Mouse (Mus musculus) forelimb bud, embryonic 11.5 days (tissue): Measurements from ENCODE around the gene Rabggta.

Experiments
- DNase-seq: peaks from one replicate; pipeline ENCODE4 v3.0.0-alpha.2; 2012; ENCODE audit warnings: low read depth, low spot score

The Rabggta gene

GRCm38 (mm10) chr14:55733889-55734288 lies 11.8 kb upstream of the Rabggta start:
- no peak for DNase-seq

GRCm38 (mm10) chr14:55730531-55731032 lies 8.5 kb upstream of the Rabggta start:
- no peak for DNase-seq

GRCm38 (mm10) chr14:55730116-55730515 lies 8.1 kb upstream of the Rabggta start:
- DNase-seq, result no peak

GRCm38 (mm10) chr14:55727889-55728685 lies 6.0 kb upstream of the Rabggta start:
- DNase-seq, result no peak

GRCm38 (mm10) chr14:55726261-55726660 lies 4.2 kb upstream of the Rabggta start:
- no peak for DNase-seq

GRCm38 (mm10) chr14:55724411-55724871 lies 2.4 kb upstream of the Rabggta start:
- DNase-seq, result no peak

GRCm38 (mm10) chr14:55723433-55723832 lies 1.4 kb upstream of the Rabggta start:
- no peak for DNase-seq

GRCm38 (mm10) chr14:55722438-55722945 lies 429 bp upstream of the Rabggta start:
- DNase-seq, result no peak

GRCm38 (mm10) chr14:55721076-55721475 lies 987 bp downstream of the Rabggta start:
- no peak for DNase-seq

- no peak for DNase-seq
These were observed 1.4 kb downstream of the Rabggta start for GRCm38 (mm10) chr14:55720666-55721065.

- no peak for DNase-seq
These were observed 2.3 kb downstream of the Rabggta start for GRCm38 (mm10) chr14:55719737-55720136.

- no peak for DNase-seq
These were observed 5.2 kb downstream of the Rabggta start for GRCm38 (mm10) chr14:55716884-55717283.

GRCm38 (mm10) chr14:55716271-55716670 lies 5.8 kb downstream of the Rabggta start:
- no peak for DNase-seq

- DNase-seq, result no peak
These were observed 7.2 kb downstream of the Rabggta start for GRCm38 (mm10) chr14:55714893-55715292.

- DNase-seq, result no peak
These were observed 8.3 kb downstream of the Rabggta start, which contains the start of gene Tgm1 for GRCm38 (mm10) chr14:55713729-55714122. TSS of gene Tgm1 (minus strand) at chr14:55713926.

GRCm38 (mm10) chr14:55713007-55713728 lies 8.9 kb downstream of the Rabggta start:
- peak; percentile 12 for DNase-seq

- no peak for DNase-seq
These were observed 10.3 kb downstream of the Rabggta start for GRCm38 (mm10) chr14:55711786-55712185.

- no peak for DNase-seq
These were observed 12.6 kb downstream of the Rabggta start for GRCm38 (mm10) chr14:55709509-55709908.

GRCm38 (mm10) chr14:55707397-55707796 lies 14.7 kb downstream of the Rabggta start:
- DNase-seq, result no peak

GRCm38 (mm10) chr14:55706051-55706600 lies 15.9 kb downstream of the Rabggta start:
- DNase-seq, result no peak

GRCm38 (mm10) chr14:55702761-55703160 lies 19.3 kb downstream of the Rabggta start:
- no peak for DNase-seq

GRCm38 (mm10) chr14:55701131-55701530 lies 20.9 kb downstream of the Rabggta start:
- no peak for DNase-seq
